Mouse (Mus musculus): ENCODE measurements around the gene Cobll1. TPM values are rescaled to one million over a fixed set of nuclear protein-coding genes. Genes with fewer than 3 reads are reported as not detected.

The Cobll1 gene
- total RNA-seq, 2 experiments from 2014 or later: 1.0 to 3.6 TPM

GRCm38 (mm10) chr2:65237610-65238170 is 1.5 kb downstream of the Cobll1 start:
- peak; percentile 26 for ATAC-seq (replicated peaks; ENCODE audit: poor library complexity, severe bottlenecking)

- ATAC-seq (replicated peaks; ENCODE audit: poor library complexity, severe bottlenecking): no peak
Observed at GRCm38 (mm10) chr2:65237116-65237515, 2.1 kb downstream of the Cobll1 start.

GRCm38 (mm10) chr2:65236644-65237043 is 2.6 kb downstream of the Cobll1 start:
- no peak for ATAC-seq (replicated peaks; ENCODE audit: poor library complexity, severe bottlenecking)

GRCm38 (mm10) chr2:65232756-65233535 is 6.3 kb downstream of the Cobll1 start:
- ATAC-seq (replicated peaks; ENCODE audit: poor library complexity, severe bottlenecking): no peak

GRCm38 (mm10) chr2:65228426-65228825 is 10.8 kb downstream of the Cobll1 start:
- no peak for ATAC-seq (replicated peaks; ENCODE audit: poor library complexity, severe bottlenecking)

- no peak for ATAC-seq (replicated peaks; ENCODE audit: poor library complexity, severe bottlenecking)
Observed at GRCm38 (mm10) chr2:65227898-65228290, 11.3 kb downstream of the Cobll1 start.

GRCm38 (mm10) chr2:65227154-65227897 is 11.9 kb downstream of the Cobll1 start:
- no peak for ATAC-seq (replicated peaks; ENCODE audit: poor library complexity, severe bottlenecking)

- no peak for ATAC-seq (replicated peaks; ENCODE audit: poor library complexity, severe bottlenecking)
Observed at GRCm38 (mm10) chr2:65226494-65226893, 12.7 kb downstream of the Cobll1 start.

- no peak for ATAC-seq (replicated peaks; ENCODE audit: poor library complexity, severe bottlenecking)
Observed at GRCm38 (mm10) chr2:65223956-65224735, 15.1 kb downstream of the Cobll1 start.

GRCm38 (mm10) chr2:65223012-65223411 is 16.2 kb downstream of the Cobll1 start:
- no peak for ATAC-seq (replicated peaks; ENCODE audit: poor library complexity, severe bottlenecking)

GRCm38 (mm10) chr2:65221646-65222045 is 17.6 kb downstream of the Cobll1 start:
- no peak for ATAC-seq (replicated peaks; ENCODE audit: poor library complexity, severe bottlenecking)

GRCm38 (mm10) chr2:65220563-65220962 is 18.6 kb downstream of the Cobll1 start:
- ATAC-seq (replicated peaks; ENCODE audit: poor library complexity, severe bottlenecking): no peak

- no peak for ATAC-seq (replicated peaks; ENCODE audit: poor library complexity, severe bottlenecking)
Observed at GRCm38 (mm10) chr2:65219375-65220135, 19.6 kb downstream of the Cobll1 start.

- ATAC-seq (replicated peaks; ENCODE audit: poor library complexity, severe bottlenecking): no peak
Observed at GRCm38 (mm10) chr2:65218318-65218717, 20.9 kb downstream of the Cobll1 start.

- no peak for ATAC-seq (replicated peaks; ENCODE audit: poor library complexity, severe bottlenecking)
Observed at GRCm38 (mm10) chr2:65217677-65218076, 21.5 kb downstream of the Cobll1 start.

- peak; percentile 73 for ATAC-seq (replicated peaks; ENCODE audit: poor library complexity, severe bottlenecking)
Observed at GRCm38 (mm10) chr2:65216163-65216562, 23.0 kb downstream of the Cobll1 start.

- no peak for ATAC-seq (replicated peaks; ENCODE audit: poor library complexity, severe bottlenecking)
Observed at GRCm38 (mm10) chr2:65214556-65214955, 24.6 kb downstream of the Cobll1 start.

- no peak for ATAC-seq (replicated peaks; ENCODE audit: poor library complexity, severe bottlenecking)
Observed at GRCm38 (mm10) chr2:65213675-65214074, 25.5 kb downstream of the Cobll1 start.

GRCm38 (mm10) chr2:65211620-65212019 is 27.6 kb downstream of the Cobll1 start:
- ATAC-seq (replicated peaks; ENCODE audit: poor library complexity, severe bottlenecking): no peak

GRCm38 (mm10) chr2:65207750-65208149 is 31.5 kb downstream of the Cobll1 start:
- peak; percentile 99 for ATAC-seq (replicated peaks; ENCODE audit: poor library complexity, severe bottlenecking)
